Mouse (Mus musculus): ENCODE results near the gene Nup188.

DNA sequence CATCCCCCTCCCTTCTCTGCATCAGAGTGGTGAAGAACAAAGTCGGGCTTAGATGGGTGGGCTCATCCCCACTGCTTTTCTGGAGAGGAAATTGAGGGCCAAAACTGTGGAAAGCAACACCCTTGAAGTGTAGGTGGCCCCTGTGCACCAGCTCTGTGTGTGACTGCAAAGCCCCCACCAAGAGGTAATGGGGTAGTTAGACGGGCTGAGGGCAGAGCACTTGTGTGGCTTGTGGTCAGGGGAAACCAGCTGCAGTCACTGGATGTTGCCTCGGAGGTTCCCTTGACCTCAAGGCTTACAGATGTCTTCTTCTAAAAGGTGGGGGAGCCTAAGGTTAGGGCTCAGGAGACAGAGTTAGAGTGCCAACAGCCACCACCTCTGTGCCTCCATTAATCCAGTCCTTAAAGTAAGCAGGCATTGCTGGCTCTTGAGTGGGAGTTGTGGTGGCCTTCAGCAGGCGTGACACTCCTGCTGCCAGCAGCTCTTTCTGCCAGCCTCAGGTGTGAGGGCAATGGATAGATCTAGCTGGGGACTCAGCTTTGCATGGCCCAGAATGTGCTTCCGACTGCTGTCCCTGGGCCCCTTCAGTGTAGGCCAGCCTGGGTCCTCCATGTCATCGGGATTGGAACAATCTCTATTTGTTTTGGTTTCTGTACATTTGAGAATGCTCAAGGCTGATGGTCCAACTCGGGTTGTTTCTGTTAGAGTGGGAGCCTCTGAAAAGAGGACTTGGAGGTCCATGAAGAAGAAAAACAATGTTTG is 28.3 kb upstream of the Nup188 start:
- TF ChIP-seq CTCF (IDR thresholded peaks at IDR 0.05; ENCODE audit: low read depth) (no peak), EP300 (IDR thresholded peaks at IDR 0.05; ENCODE audit: low read depth) (no peak)
